Mouse (Mus musculus): ENCODE results near the gene Tgtp2. TPM values are rescaled to one million over a fixed set of nuclear protein-coding genes. Genes with fewer than 3 reads are reported as not detected.

Tgtp2 gene
- total RNA-seq, 2 experiments from 2014 or later = 0.14 to 0.46 TPM

Other genes starting within 250 kb of the Tgtp2 start
- 10 to 100 TPM; 26.4 to 27.0 TPM for gene Trim41, start 246.9 kb downstream of the Tgtp2 start, total RNA-seq (2021)
- 10 to 100 TPM; 23.4 to 23.9 TPM for gene Trim7, start 238.1 kb downstream of the Tgtp2 start, total RNA-seq (2021)
- 1 to 10 TPM; 2.6 to 3.0 TPM for gene Gm12184, start 237.6 kb downstream of the Tgtp2 start, total RNA-seq (2021)
- 1 to 10 TPM; 7.1 to 7.2 TPM for gene Irgm1, start 192.5 kb downstream of the Tgtp2 start, total RNA-seq (2021)
- 1 to 10 TPM in 1 of 2 experiments, under 1 TPM in 1; 0.85 to 1.3 TPM for gene Gm5431, start 162.0 kb downstream of the Tgtp2 start, total RNA-seq (2021)
- 1 to 10 TPM; 2.0 to 2.8 TPM for gene Psme2b, start 118.0 kb downstream of the Tgtp2 start, total RNA-seq (2021)
- gene Olfr56, start 85.3 kb downstream of the Tgtp2 start, total RNA-seq (2021) = under 1 TPM in 1 of 2 experiments, not detected in 1; 0.17 TPM
- gene 9930111J21Rik1, start 84.8 kb downstream of the Tgtp2 start, total RNA-seq (2021) = 1 to 10 TPM; 4.0 to 4.4 TPM
- under 1 TPM; 0.45 to 0.61 TPM for gene Gm12185, start 72.0 kb downstream of the Tgtp2 start, total RNA-seq (2021)
- under 1 TPM; 0.91 to 1.00 TPM for gene Tgtp1, start 70.0 kb downstream of the Tgtp2 start, total RNA-seq (2021)
- gene 9930111J21Rik2, start 13.0 kb downstream of the Tgtp2 start, total RNA-seq (2021) = 1 to 10 TPM; 5.2 to 6.6 TPM
- 1 to 10 TPM; 2.4 to 3.4 TPM for gene Ifi47, start 12.4 kb upstream of the Tgtp2 start, total RNA-seq (2021)
- gene Olfr1396, start 50.7 kb upstream of the Tgtp2 start, total RNA-seq (2021) = 1 to 10 TPM; 1.2 to 1.4 TPM
- gene Olfr1395, start 78.1 kb upstream of the Tgtp2 start, total RNA-seq (2021) = not detected
- not detected for gene Olfr1394, start 90.2 kb upstream of the Tgtp2 start, total RNA-seq (2021)
- 10 to 100 TPM; 48.3 to 52.4 TPM for gene Btnl9, start 123.0 kb upstream of the Tgtp2 start, total RNA-seq (2021)
- 10 to 100 TPM; 26.3 to 27.0 TPM for gene Zfp62, start 139.1 kb upstream of the Tgtp2 start, total RNA-seq (2021)
- gene Mgat1, start 180.0 kb upstream of the Tgtp2 start, total RNA-seq (2021) = 10 to 100 TPM; 59.3 to 68.4 TPM
- gene Olfr1393, start 214.1 kb upstream of the Tgtp2 start, total RNA-seq (2021) = under 1 TPM; 0.32 to 0.48 TPM
- gene Olfr1392, start 221.1 kb upstream of the Tgtp2 start, total RNA-seq (2021) = not detected
- gene Olfr10, start 240.5 kb upstream of the Tgtp2 start, total RNA-seq (2021) = not detected

All from heart, postnatal 14 days (tissue).